Mouse (Mus musculus) heart, postnatal 14 days (tissue): ENCODE measurements around the gene Larp1. TPM values are rescaled to one million over a fixed set of nuclear protein-coding genes. Genes with fewer than 3 reads are reported as not detected.
A peak's percentile ranks its signal among the peaks of the same experiment; 100 is the strongest.
"Not testable (repeated sequence)": the region's sequence is repeated elsewhere in the genome, so short reads cannot be mapped to it uniquely, and the experiment has no call there.

Experiments
- DNase-seq, 2 experiments: peaks; one replicate each; pipeline ENCODE4 v3.0.0; 2021 to 2022
- intact Hi-C: fragments of 180-260 bp; cut with DNase I; formaldehyde crosslinking; loops from one replicate; pipeline ENCODE4 v1.15.1; 2025
- total RNA-seq, 2 experiments: library from RNA; stranded (reverse); gene quantifications; 2 replicates each; pipeline ENCODE4 v1.2.3; 2021

Gene Larp1
- total RNA-seq, 2 experiments from 2014 or later, result 49.8 to 52.8 TPM

- intact Hi-C loops, result no loop called here
Observed at GRCm38 (mm10) chr11:58095561-58095960, 86.7 kb downstream of the Larp1 start.

GRCm38 (mm10) chr11:58096160-58096559 is 87.3 kb downstream of the Larp1 start:
- no peak for DNase-seq
- intact Hi-C loops, result no loop called here

More at GRCm38 (mm10) chr11:58095561-58095960, 86.7 kb downstream of the Larp1 start:
- no peak for DNase-seq

- peak; percentile 8 to 25 for DNase-seq
- intact Hi-C loops, result no loop called here
Observed at GRCm38 (mm10) chr11:58096821-58097620, 88.2 kb downstream of the Larp1 start.

GRCm38 (mm10) chr11:58097621-58098365 is 88.9 kb downstream of the Larp1 start:
- intact Hi-C loops, result no loop called here
- DNase-seq, result peak; percentile 11 to 20

GRCm38 (mm10) chr11:58098366-58098720 is 89.5 kb downstream of the Larp1 start:
- DNase-seq, intact Hi-C loops: not testable (repeated sequence)

- no peak for DNase-seq
- intact Hi-C loops, result loop anchor here (5.0 kb wide), 1 partner anchor 138 kb away; no protein-coding TSS in a partner anchor
Observed at GRCm38 (mm10) chr11:58100006-58100405, 91.1 kb downstream of the Larp1 start.

- intact Hi-C loops, result loop anchor here (5.0 kb wide), 1 partner anchor 139 kb away; no protein-coding TSS in a partner anchor
Observed at GRCm38 (mm10) chr11:58101194-58101720, 92.4 kb downstream of the Larp1 start.

GRCm38 (mm10) chr11:58102146-58102545 is 93.3 kb downstream of the Larp1 start:
- intact Hi-C loops, result loop anchor here (5.0 kb wide), 1 partner anchor 140 kb away; no protein-coding TSS in a partner anchor
- DNase-seq, result no peak

More at GRCm38 (mm10) chr11:58101194-58101720, 92.4 kb downstream of the Larp1 start:
- DNase-seq, result no peak

- intact Hi-C loops, result loop anchor here (5.0 kb wide), 1 partner anchor 140 kb away; no protein-coding TSS in a partner anchor
- peak; percentile 20 to 29 for DNase-seq
Observed at GRCm38 (mm10) chr11:58102581-58103343, 93.9 kb downstream of the Larp1 start.

GRCm38 (mm10) chr11:58103344-58103653 is 94.4 kb downstream of the Larp1 start:
- intact Hi-C loops, result loop anchor here (5.0 kb wide), 1 partner anchor 141 kb away; no protein-coding TSS in a partner anchor
- peak in 1 of 2 experiments; percentile 26 for DNase-seq

- intact Hi-C loops, result loop anchor here (2.0 to 5.0 kb wide), 2 partner anchors 95 to 142 kb away; partner anchors contain the start of gene Larp1
- DNase-seq, result peak; percentile 99
Observed at GRCm38 (mm10) chr11:58103697-58104306, 94.9 kb downstream of the Larp1 start, which contains the start of gene Cnot8. Cnot8 (plus strand) TSS chr11:58104153.

GRCm38 (mm10) chr11:58104351-58104791 is 95.5 kb downstream of the Larp1 start:
- intact Hi-C loops, result loop anchor here (2.0 to 5.0 kb wide), 2 partner anchors 96 to 142 kb away; partner anchors contain the start of gene Larp1
- DNase-seq, result peak in 1 of 2 experiments; percentile 49

GRCm38 (mm10) chr11:58107009-58107408 is 98.1 kb downstream of the Larp1 start:
- no peak for DNase-seq
- intact Hi-C loops, result no loop called here

- intact Hi-C loops, result no loop called here
- DNase-seq, result no peak
Observed at GRCm38 (mm10) chr11:58107664-58108337, 98.9 kb downstream of the Larp1 start.

Other genes with a start within 250 kb of the Larp1 start
- 10 to 100 TPM; 34.3 to 35.6 TPM for gene Sap30l, start 207.4 kb upstream of the Larp1 start, total RNA-seq
- gene Hand1, start 176.2 kb upstream of the Larp1 start, total RNA-seq, result not detected
- gene Gm12248, start 84.1 kb downstream of the Larp1 start, total RNA-seq, result not detected
- 10 to 100 TPM; 38.6 to 40.5 TPM for gene Cnot8, start 95.1 kb downstream of the Larp1 start, total RNA-seq
- 1 to 10 TPM; 9.2 to 9.7 TPM for gene Gemin5, start 159.5 kb downstream of the Larp1 start, total RNA-seq
- 10 to 100 TPM; 47.1 to 49.9 TPM for gene Mrpl22, start 162.6 kb downstream of the Larp1 start, total RNA-seq
- 1 to 10 TPM; 3.8 to 4.8 TPM for gene Igtp, start 190.5 kb downstream of the Larp1 start, total RNA-seq
- gene Irgm2, start 190.6 kb downstream of the Larp1 start, total RNA-seq, result 1 to 10 TPM; 6.9 to 7.0 TPM